Mouse (Mus musculus) kidney, adult 11 months (tissue): ENCODE results near the gene Erc1.
"Not testable (repeated sequence)": the region's sequence is repeated elsewhere in the genome, so short reads cannot be mapped to it uniquely, and the experiment has no call there.

Experiments
- DNase-seq: peaks from one replicate; pipeline ENCODE4 v3.0.0; 2022

Gene Erc1

DNA sequence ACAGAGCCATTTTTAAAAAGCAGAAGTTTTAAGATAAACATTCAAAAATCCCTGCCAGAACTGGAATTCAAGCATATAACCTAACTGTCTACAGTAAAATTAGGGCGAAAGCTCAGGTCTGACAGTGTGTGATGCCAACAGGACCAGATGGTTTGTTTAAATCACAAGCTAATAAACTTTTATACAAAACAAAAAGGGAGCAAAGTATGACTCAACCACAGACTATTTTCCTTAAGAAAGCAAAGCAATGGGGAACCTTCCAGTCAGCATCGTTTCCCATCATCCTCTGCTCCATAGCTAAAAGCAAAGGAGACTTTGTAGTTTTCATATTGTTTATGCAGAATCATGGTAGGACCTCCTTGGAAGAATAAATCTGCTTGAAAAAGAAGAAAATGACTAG is 143.1 kb downstream of the Erc1 start:
- no peak for DNase-seq

GRCm38 (mm10) chr6:119692754-119693153 is 155.2 kb downstream of the Erc1 start:
- DNase-seq: no peak

GRCm38 (mm10) chr6:119686470-119686869 is 161.5 kb downstream of the Erc1 start:
- no peak for DNase-seq

DNA sequence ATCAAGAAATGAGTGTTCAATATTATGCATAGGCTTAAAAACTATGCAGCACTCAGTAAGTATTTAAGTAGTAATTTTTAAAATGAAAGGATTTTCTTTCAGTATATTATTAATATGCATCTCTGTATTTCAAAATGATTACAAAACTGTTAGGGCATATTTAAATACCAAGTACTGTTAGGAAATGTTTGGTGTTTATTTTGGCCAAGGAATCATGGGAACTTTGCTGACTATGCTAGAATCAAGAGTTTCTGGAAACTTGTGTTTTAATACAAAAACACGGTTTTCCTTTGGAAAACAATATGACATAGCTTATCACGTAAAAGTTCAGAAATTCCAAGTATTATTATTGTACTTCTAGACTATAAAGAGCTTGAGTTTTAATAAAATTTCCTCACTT is 167.2 kb downstream of the Erc1 start:
- DNase-seq: no peak

GRCm38 (mm10) chr6:119674811-119675209 is 173.2 kb downstream of the Erc1 start:
- DNase-seq: no peak

- DNase-seq: no peak
These were observed 173.7 kb downstream of the Erc1 start for GRCm38 (mm10) chr6:119674201-119674810.

DNA sequence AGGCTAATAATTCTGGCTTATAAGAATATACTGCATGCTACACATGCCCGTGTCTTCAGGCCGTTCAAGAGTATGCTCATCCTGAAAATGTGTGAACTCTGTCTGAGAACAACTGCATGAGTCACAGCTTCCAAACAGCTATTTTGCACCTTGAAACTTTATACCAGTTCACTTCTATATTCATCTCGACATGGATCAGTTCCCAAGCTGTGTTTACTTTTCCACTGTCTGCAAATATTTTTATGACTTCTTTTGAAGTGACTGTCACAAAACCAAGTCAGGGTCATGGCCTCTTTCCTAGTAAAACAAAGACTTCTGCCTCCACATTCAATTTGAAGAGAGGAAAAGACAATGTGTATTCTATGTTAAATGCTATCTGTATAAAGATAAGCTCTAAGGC is 178.2 kb downstream of the Erc1 start:
- no peak for DNase-seq

DNA sequence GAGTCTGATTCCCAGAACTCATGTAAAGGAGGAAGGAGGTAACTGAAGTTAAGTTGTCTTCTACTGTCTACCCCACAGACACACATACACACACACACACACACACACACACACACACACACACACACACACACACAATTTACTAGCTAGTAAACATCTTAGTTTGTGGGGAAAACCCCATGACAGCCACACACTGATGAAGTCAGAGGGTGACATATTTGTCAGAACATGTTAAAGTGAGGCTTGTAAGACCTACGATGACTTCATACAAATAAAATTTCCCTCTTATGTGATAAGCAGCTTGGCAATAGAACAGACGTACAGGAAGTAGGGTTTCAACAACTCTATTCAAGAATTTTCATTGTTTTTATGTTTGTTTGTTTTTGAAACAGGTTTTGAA is 185.0 kb downstream of the Erc1 start:
- DNase-seq: no peak

DNA sequence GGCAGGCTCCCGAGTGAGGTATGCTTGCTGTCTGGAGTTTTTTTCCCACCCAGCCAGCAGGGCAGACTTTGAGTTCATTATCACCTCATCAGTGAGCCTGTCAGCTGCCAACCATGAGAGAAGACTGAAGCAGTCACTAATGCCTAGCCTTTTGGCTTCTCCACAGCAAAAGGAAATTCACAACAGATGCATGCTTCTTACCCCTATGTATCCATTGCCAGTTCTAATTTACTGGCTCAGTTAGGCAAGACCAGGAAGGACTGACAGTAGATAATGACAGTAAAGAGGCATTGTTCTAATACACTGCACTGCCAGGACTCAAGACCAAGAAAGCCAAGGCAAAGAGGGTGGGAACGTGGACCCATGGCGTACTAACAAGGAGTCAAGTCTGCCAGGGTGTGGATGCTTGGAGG is 186.9 kb downstream of the Erc1 start:
- DNase-seq: peak; percentile 37

- peak; percentile 18 for DNase-seq
These were observed 189.5 kb downstream of the Erc1 start for GRCm38 (mm10) chr6:119658441-119658840.

DNA sequence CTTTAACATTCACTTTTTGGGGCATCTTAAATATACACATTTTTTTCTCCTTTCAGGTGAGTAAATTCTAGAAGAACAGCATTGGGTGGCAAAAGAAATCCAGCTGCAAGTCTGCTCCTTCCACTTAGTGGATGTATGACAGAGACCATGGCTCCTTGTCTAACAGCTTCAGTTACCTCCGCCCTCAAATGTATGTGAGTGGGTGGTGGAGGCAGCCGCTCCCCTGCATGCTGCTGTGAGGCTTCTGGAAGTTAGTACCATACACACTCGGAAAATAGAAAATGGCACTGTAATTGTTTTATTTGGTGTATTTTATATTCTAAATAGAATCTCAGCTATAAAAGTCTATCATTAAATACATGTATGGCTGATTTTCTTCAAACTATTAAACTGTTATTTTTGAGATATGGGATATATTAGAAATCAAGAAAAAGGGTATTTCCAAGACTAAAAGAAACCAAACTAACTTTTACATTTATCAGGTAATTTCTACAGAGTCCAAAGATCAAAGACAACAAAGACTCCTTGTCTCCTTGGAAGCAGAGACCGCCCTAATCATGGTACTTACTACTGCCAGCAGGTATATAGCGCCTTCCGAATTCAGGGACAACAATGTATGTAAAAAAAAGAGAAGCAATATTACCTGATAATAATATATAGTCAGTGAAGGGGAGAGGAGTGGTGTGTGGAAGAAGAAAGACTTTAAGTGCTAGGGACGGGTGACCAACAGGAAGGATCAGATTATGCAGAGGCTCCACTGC is 190.4 kb downstream of the Erc1 start:
- no peak for DNase-seq

- DNase-seq: not testable (repeated sequence)
These were observed 193.2 kb downstream of the Erc1 start for GRCm38 (mm10) chr6:119654777-119655176.

DNA sequence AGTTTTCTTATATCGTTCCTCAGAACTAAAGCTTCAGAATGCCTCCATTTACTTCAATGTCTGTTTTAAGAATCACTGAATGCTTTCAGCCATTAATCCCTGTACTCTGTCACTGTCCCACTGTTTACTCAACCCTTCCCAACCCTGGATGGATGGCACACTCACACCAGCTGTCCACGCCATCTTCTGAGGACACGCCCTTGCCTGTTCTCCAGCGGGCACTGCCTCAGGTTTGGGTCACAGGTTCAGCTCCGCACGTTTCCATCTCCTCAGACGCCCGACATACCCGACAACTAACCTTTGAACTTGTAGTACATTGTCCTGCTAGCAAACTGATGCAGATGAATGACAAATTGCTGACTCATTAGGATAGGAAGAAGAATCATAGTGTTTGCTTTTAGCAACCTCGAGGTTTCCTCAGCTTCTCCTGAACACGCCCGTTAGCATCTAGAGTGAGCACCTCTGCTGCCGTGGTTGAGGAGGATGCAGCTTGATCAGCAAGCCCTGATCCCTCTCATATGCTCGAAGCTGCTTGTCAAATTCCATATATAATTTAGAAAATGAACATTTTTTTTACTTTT is 204.0 kb downstream of the Erc1 start:
- no peak for DNase-seq

GRCm38 (mm10) chr6:119643178-119643728 is 204.7 kb downstream of the Erc1 start:
- no peak for DNase-seq

- no peak for DNase-seq
These were observed 205.2 kb downstream of the Erc1 start for GRCm38 (mm10) chr6:119642718-119643117.

DNA sequence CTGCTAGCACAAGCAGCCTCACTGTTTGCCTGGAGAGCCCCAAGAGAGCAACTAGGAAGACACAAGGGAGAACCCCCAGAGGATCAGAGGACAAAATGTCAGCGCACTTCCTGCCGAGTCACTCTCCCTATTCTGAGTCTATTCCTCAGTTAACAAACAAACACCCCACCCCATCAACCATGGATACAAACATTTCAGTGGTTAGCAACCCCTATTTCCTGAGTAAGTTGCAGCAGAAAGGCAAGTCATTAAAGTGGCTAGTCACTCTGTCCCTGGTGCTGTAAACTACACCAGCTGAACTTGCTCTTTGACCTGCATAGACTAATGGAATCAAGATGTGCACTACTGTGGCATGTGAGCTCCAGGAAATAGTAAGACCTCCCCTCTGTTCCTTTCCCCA is 212.3 kb downstream of the Erc1 start:
- DNase-seq: peak; percentile 49

GRCm38 (mm10) chr6:119630622-119631021 is 217.3 kb downstream of the Erc1 start:
- DNase-seq: no peak

- no peak for DNase-seq
These were observed 246.6 kb downstream of the Erc1 start for GRCm38 (mm10) chr6:119601379-119601778.

GRCm38 (mm10) chr6:119595440-119595839 is 252.5 kb downstream of the Erc1 start:
- DNase-seq: no peak

DNA sequence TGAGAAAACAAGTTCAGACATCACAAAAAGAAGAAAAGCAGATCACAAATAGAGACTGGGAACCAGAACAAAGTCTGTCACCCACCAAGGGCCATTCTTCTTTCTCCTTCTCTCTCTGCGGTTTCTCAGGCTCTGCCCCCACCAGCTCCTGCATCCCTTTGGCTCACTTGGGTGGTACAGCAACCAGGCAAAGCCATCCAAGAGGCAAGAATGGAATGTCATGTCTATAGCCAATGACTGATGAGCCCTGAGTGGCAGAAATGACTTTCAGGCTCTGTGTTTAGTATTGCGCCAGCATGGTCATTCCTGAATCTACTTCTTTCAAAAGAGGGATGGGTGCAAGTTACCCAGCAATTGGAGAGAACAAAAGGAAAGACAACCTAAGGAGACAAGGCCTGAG is 257.1 kb downstream of the Erc1 start:
- DNase-seq: no peak

- no peak for DNase-seq
These were observed 260.1 kb downstream of the Erc1 start for GRCm38 (mm10) chr6:119587897-119588296.

DNA sequence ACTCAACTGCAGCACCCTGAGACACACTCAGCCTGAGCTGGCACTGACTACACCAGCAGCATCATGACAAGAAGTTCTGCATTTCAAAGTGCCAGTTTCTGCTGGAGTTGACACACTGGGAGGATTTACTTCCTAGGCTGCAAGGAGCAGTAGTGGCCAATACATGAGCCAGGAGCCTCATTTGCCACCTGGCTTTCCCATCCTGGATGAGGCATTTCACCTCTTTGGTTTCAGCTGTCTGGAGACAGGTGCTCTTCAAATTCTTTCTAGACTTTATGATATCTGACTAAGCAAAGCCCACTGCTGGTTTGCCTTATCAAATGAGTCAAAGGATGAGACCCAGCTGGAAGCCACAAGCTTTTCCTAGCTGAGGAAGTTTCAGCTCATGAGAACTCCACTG is 260.5 kb downstream of the Erc1 start:
- no peak for DNase-seq

GRCm38 (mm10) chr6:119585652-119586375 is 262.2 kb downstream of the Erc1 start:
- DNase-seq: no peak
